Mouse (Mus musculus) intestine, embryonic 16.5 days (tissue): ENCODE data around the gene Tmem229b. TPM values are rescaled to one million over a fixed set of nuclear protein-coding genes. Genes with fewer than 3 reads are reported as not detected.
"Not testable (repeated sequence)": the region's sequence is repeated elsewhere in the genome, so short reads cannot be mapped to it uniquely, and the experiment has no call there.

Source experiments
- ATAC-seq: fragments of 200-750 bp; cut with Nextera tagmentation; 2 replicates; pipeline ENCODE4 v1.8.0; 2017; ENCODE audit warnings: moderate TSS enrichment, moderate library complexity
- H3K27ac ChIP-seq: fragments of 300-500 bp; sonication (generic); 2 replicates; pipeline ENCODE4 v1.5.1; 2014; ENCODE audit warnings: mild to moderate bottlenecking, low read length
- H3K27me3 ChIP-seq: fragments of 300-500 bp; sonication (generic); replicated peaks from 2 replicates; pipeline ENCODE4 v1.6.1; 2014; ENCODE audit warnings: low read length, control low read depth, mixed read lengths; ENCODE audit not compliant: control insufficient read depth, insufficient read depth
- H3K36me3 ChIP-seq: fragments of 300-500 bp; sonication (generic); 2 replicates; pipeline ENCODE4 v1.6.1; 2014; ENCODE audit warnings: low read length, control low read depth; ENCODE audit not compliant: control insufficient read depth, insufficient read depth
- H3K4me1 ChIP-seq: fragments of 300-500 bp; sonication (generic); 2 replicates; pipeline ENCODE4 v1.6.1; 2014; ENCODE audit warnings: low read length, control low read depth, mixed read lengths; ENCODE audit not compliant: control insufficient read depth, insufficient read depth
- H3K4me2 ChIP-seq: fragments of 300-500 bp; sonication (generic); 2 replicates; pipeline ENCODE4 v1.6.1; 2014; ENCODE audit warnings: low read depth, low read length, control low read depth
- H3K4me3 ChIP-seq: fragments of 300-500 bp; sonication (generic); 2 replicates; pipeline ENCODE4 v1.5.1; 2014; ENCODE audit warnings: mild to moderate bottlenecking, low read length
- H3K9ac ChIP-seq: fragments of 300-500 bp; sonication (generic); 2 replicates; pipeline ENCODE4 v1.6.1; 2014; ENCODE audit warnings: low read depth, low read length
- H3K9me3 ChIP-seq: fragments of 300-500 bp; sonication (generic); 2 replicates; pipeline ENCODE4 v1.6.1; 2016; ENCODE audit warnings: low read length, control low read depth; ENCODE audit not compliant: control insufficient read depth
- WGBS: fragments of 180-500 bp; shearing (Covaris S2); extraction: QIAGEN DNeasy Blood & Tissue Kit; methylation state at CpG from one replicate; pipeline ENCODE4 v1.1.7; 2014; 5-methylcytosine and 5-hydroxymethylcytosine counted together
- polyA plus RNA-seq: library from polyadenylated mRNA; unstranded; fragments of >200 nt; fragmentation: Nextera tagmentation; extraction: Ambion mirVana; gene quantifications from 2 replicates; pipeline ENCODE4 v1.2.1, GENCODE M21; 2015

The Tmem229b gene
- polyA plus RNA-seq, 1 experiment from 2014 or later, result 5.1 TPM

GRCm38 (mm10) chr12:79041436-79041835 lies 34.0 kb upstream of the Tmem229b start:
- no peak overlapping the region for H3K4me3 ChIP-seq
- ATAC-seq, result peak; percentile 94
- H3K27ac ChIP-seq, result peak overlapping the region; percentile 86
- H3K36me3 ChIP-seq, result peaks cover 9% of the 10 kb centered on the region
- no peak overlapping the region for H3K4me2 ChIP-seq
- H3K4me1 ChIP-seq, result 0 out of 2 replicates have a peak, but pooled peaks cover 4% of the 10 kb centered on the region
- H3K9me3 ChIP-seq, result no peaks in the 10 kb centered on the region
- no peak overlapping the region for H3K9ac ChIP-seq
- no peaks in the 10 kb centered on the region for H3K27me3 ChIP-seq

DNA sequence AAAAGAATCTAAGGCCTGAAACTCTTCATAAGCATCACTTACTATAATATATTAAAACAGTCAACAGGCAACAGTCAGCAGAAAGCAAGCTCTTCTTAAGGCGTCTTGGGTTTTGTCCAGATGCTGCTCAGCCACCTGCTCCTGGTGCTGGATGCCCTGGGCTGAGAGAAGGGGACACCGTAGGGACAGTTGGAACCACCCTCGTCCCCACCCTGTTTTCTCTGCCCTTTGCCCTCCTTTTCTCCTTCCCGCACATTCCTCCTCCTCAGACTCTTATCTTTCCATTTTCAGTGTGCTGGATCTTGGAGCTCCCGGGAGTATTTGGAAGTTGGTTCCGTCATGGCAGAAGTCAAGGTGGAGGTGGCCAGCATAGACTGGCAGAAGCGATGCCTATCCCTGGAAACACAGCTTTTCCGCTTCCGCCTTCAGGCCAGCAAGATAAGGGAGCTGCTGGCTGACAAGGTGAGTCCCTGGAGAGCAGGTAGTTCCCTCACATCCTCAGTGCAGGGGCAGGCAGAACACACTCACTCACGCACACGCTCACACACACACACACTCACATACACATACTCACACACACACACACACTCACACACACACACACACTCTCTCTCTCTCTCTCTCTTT lies 32.9 kb upstream of the Tmem229b start:
- Histone ChIP-seq H3K4me3 (peak overlapping the region; percentile 23), H3K36me3 (peaks cover 9% of the 10 kb centered on the region; the same call in 1 of the 2 replicates), H3K9ac (no peak overlapping the region; the same call in 1 of the 2 replicates), H3K27ac (peak overlapping the region; percentile 86), H3K27me3 (no peaks in the 10 kb centered on the region), H3K9me3 (no peaks in the 10 kb centered on the region), H3K4me1 (0 out of 2 replicates have a peak, but pooled peaks cover 4% of the 10 kb centered on the region), H3K4me2 (peak overlapping the region; percentile 32)
- peak; percentile 53 for ATAC-seq
- 68% methylated on average over 11 of the region's 11 CpGs for WGBS

GRCm38 (mm10) chr12:79039708-79040107 lies 32.3 kb upstream of the Tmem229b start:
- Histone ChIP-seq H3K4me3 (no peak overlapping the region), H3K27me3 (no peaks in the 10 kb centered on the region), H3K9ac (no peak overlapping the region), H3K27ac (peak overlapping the region; percentile 17; the same call in 1 of the 2 replicates), H3K4me1 (0 out of 2 replicates have a peak, but pooled peaks cover 4% of the 10 kb centered on the region), H3K36me3 (peaks cover 6% of the 10 kb centered on the region; the same call in 1 of the 2 replicates), H3K4me2 (peak overlapping the region; percentile 32), H3K9me3 (no peaks in the 10 kb centered on the region)
- 53% methylated on average over 8 of the region's 8 CpGs for WGBS
- no peak for ATAC-seq

DNA sequence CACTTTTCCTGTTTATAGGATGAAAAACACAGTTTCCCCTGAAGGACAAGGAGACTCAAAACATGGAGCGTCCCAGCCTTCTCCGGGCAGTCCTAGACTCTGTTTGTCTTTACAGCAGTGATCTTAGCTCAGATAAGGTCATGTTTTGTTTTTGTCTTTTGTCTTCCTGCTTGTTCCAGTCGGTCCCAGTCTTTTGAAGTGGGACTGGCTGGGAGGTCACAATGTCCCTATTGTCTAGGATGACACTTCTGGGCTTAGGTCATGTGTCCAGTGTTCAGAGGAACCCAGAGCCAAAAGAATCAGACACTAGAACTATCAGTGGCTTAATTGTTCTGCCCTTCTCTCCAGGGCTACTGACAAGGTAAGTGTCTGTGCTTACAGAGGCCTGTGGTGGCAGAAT lies 27.9 kb upstream of the Tmem229b start:
- Histone ChIP-seq H3K27me3 (no peaks in the 10 kb centered on the region), H3K27ac (no peak overlapping the region), H3K36me3 (no peaks in the 10 kb centered on the region), H3K4me2 (no peak overlapping the region), H3K9me3 (no peaks in the 10 kb centered on the region), H3K4me3 (no peak overlapping the region), H3K9ac (no peak overlapping the region), H3K4me1 (no peaks in the 10 kb centered on the region)
- WGBS, result 28% methylated on average over 3 of the region's 3 CpGs
- no peak for ATAC-seq

DNA sequence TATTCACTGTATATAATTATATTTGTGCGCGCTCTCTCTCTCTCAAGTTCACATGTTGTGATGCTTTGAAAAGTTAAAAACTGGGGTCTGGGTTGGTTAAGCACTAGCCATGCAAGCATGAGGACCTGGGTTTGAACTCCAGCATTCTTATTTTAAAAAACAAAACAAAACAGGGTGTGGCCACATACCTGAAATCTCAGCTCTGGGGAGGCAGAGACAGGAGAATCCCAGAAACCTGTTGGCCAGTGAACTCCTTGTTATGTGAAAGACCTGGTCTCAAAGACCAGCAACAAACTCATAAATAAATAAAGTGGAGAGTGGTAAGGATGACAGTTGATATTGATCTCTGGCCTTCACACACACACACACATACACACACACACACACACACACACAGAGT lies 26.9 kb upstream of the Tmem229b start:
- WGBS, result 97% methylated on average over 2 of the region's 2 CpGs
- Histone ChIP-seq H3K9ac (no peak overlapping the region), H3K36me3 (no peaks in the 10 kb centered on the region), H3K9me3 (no peaks in the 10 kb centered on the region), H3K27me3 (no peaks in the 10 kb centered on the region), H3K4me3 (no peak overlapping the region), H3K4me1 (0 out of 2 replicates have a peak, but pooled peaks cover 5% of the 10 kb centered on the region), H3K4me2 (no peak overlapping the region), H3K27ac (no peak overlapping the region)
- ATAC-seq, result no peak

DNA sequence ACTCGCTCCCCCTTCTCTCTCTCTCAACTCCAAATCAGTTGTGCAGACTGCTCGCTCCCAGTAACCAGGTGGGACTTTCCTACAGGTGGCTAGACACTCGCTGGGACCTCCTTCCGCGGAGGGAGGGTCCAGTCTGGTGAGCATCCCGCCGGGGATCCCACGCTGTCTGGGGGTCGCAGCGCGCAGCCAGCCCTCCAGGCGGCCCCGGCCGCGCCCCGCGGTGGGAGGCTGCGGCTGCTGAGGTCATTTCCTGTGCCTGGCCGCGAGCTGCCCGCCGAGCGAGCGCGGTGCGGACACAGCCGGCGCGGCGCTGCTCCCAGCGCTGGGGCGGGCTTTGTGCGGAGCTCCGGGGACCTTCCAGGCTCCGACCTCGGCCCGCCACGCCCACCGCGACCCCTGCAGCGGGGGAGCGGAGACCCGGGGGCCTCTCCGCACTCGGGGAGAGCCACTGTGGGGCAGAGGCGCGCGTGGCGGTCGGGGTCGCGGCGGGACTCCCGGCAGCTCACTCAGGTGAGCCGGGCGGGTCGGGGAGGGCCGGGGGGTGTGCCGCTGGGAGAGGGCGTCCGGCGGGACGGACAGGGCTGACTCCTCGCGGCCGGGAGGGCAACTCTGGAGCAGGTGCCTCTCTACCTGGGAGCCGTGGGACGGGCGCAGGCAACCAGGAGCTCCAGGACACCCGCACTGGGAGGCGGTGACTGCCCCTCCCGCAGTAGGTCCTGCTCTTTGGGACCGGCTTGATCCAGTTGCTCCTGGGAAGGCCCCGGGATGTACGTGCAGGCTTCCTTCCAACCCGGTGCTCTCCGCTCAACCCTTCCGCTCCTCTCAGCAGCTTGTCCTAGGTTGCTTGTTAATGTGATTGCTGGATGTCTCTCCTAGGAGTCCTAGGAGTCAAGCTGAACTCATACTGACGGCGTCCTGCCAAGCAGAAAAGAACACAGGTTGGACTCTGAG lies 21.8 kb upstream of the Tmem229b start, which contains the start of gene Plekhh1:
TSS of gene Plekhh1 (plus strand) at position 253 of the 951 bp plus-strand sequence.
- peak within 1 kb of the TSS; percentile 93 for H3K9ac ChIP-seq
- peak within 1 kb of the TSS; percentile 81 for H3K27ac ChIP-seq
- H3K4me1 ChIP-seq, result peaks cover 5% of the 10 kb centered on the region; the same call in 1 of the 2 replicates
- peak within 1 kb of the TSS; percentile 90 for H3K4me2 ChIP-seq
- under 1% methylated on average over 70 of the region's 80 CpGs for WGBS
- H3K27me3 ChIP-seq, result no peaks in the 10 kb centered on the region
- H3K36me3 ChIP-seq, result no peaks in the 10 kb centered on the region
- peak within 1 kb of the TSS; percentile 81 for H3K4me3 ChIP-seq
- peak; percentile 93 for ATAC-seq
- no peaks in the 10 kb centered on the region for H3K9me3 ChIP-seq

GRCm38 (mm10) chr12:79027526-79027925 lies 20.1 kb upstream of the Tmem229b start:
- not testable (repeated sequence) for H3K9me3 ChIP-seq, H3K4me3 ChIP-seq, ATAC-seq, H3K27me3 ChIP-seq, H3K9ac ChIP-seq, H3K4me1 ChIP-seq, H3K4me2 ChIP-seq, H3K36me3 ChIP-seq, H3K27ac ChIP-seq
- WGBS, result 91% methylated on average over 8 of the region's 8 CpGs

DNA sequence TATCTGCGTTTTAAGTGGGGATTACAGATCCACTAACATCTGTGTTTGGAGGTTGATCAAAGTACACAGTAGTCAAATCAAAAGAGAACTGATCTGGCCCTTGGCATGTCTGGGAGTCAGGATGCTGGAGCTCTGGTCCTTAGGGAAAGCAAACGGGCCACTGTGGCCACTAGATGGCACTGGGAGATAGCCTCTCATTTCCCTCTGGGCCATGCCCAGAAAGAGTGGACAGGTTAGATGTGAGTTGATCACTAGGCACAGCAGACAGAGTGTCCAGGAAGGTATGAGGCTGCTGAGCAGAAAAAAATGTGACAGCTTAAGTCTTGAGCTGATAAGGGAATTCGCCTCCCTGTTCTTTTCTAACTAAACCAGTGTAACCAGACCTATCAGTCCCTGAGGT lies 15.5 kb upstream of the Tmem229b start:
- Histone ChIP-seq H3K4me3 (no peak overlapping the region), H3K9me3 (no peaks in the 10 kb centered on the region), H3K4me1 (no peaks in the 10 kb centered on the region), H3K27me3 (no peaks in the 10 kb centered on the region), H3K9ac (no peak overlapping the region), H3K27ac (no peak overlapping the region), H3K4me2 (no peak overlapping the region), H3K36me3 (no peaks in the 10 kb centered on the region)
- peak; percentile 71 for ATAC-seq
- 11% methylated on average over 3 of the region's 3 CpGs for WGBS

DNA sequence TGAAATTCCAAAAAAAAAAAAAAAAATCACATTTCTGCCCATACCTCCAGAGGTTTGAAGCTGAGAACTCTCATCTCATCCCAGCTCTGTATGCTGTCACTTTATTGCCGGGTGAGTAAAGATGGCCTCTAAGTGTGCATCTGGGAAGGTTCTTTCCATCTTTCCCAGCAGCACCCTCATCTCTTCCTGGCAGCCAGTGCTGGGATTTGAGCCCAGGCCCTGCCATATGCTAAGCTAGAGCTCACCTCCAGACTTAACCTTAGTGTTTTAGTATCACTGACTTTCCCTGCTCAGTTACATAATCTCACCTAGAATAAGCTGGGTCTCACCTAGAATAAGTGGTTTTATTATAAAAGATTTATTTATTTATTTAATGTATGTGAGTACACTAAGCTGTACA lies 14.5 kb upstream of the Tmem229b start:
- no peak overlapping the region for H3K27ac ChIP-seq
- H3K4me2 ChIP-seq, result no peak overlapping the region
- ATAC-seq, result no peak
- H3K9me3 ChIP-seq, result no peaks in the 10 kb centered on the region
- H3K9ac ChIP-seq, result no peak overlapping the region
- no peaks in the 10 kb centered on the region for H3K27me3 ChIP-seq
- H3K4me1 ChIP-seq, result no peaks in the 10 kb centered on the region
- WGBS, result 97% methylated on average over 1 of the region's 1 CpGs
- no peaks in the 10 kb centered on the region for H3K36me3 ChIP-seq
- no peak overlapping the region for H3K4me3 ChIP-seq
